Mouse (Mus musculus) WW6 (cell line): ENCODE results near the gene Kcnip1.

Experiments
- DNase-seq: peaks from one replicate; pipeline ENCODE4 v3.0.0-alpha.2; 2013; ENCODE audit warnings: low read depth, low spot score

Gene Kcnip1

DNA sequence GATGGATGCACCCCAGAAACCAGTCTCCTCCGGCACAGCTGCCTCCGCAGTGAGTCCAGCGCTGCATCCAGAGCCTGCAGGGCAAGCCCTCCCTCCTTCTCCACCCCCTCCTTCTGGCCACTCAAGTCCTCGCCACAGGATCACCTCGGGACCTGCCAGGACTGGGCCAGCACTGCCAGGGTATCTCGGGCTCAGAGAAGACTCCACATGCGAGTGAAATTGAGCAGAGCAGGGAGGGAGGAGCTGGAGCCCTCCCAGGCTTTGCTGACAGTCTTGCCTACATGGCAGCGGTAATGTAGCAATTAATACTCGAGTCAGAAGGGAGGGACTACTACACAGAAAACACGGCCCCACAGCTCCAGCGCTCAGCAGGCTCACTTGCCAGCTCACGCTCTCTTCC lies at the start of gene Kcnip1:
Kcnip1 (minus strand) TSS at position 215 of the 400 bp plus-strand sequence.
- DNase-seq, result no peak

DNA sequence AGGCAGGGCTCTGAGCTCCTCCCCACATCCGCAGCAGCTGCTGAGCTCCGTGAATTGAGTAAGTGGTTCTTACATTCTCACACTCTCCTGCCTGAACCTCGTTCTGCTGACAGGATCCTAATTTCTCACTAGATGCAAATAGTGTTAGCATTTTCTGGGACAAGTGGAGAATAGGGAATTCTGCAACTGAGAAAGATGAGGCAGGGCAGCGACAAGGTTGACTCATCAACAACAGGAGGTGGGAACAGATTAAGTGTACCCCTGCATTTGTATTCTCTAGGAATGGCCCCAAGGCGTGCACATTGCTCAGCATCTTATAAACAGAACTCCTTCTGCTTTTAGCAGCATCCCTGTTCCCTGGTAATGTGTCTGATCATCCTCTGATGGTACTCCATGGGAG lies 47.1 kb upstream of the Kcnip1 start:
- DNase-seq, result no peak

DNA sequence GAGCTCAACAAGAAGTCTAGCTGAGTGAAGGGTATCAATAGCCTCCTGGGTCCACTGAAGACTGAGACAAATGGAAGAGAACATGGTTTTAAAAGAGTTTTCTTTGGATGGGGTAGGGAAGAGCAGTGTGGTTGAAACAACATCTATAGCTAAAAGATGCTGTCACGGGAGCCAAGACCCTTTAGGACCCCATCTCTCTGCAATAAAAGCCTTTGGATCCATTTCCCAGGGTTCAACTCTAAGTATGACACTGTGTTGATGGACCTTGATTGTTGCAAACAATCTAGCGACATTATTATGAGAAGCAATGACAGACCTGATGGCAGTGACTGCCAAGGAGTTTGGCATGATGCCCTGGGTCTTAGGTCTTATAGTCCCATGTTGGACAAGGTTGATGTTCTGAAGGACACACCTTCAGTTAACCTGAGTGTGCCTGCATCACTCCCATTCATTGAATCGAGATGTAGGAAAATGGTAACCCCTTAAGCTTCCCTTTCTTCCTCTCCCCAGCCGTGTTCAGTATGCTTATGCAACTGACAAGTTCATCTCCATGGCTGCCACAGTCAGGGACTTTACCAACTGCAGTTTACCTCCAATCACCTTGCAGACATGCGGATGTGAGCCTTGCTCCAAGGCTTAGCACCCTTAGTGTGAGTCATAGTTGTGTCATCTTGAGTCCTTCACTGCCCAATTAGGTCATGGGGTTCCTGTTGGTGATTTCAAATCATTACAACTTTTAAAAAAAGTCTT lies 43.1 kb upstream of the Kcnip1 start:
- no peak for DNase-seq

DNA sequence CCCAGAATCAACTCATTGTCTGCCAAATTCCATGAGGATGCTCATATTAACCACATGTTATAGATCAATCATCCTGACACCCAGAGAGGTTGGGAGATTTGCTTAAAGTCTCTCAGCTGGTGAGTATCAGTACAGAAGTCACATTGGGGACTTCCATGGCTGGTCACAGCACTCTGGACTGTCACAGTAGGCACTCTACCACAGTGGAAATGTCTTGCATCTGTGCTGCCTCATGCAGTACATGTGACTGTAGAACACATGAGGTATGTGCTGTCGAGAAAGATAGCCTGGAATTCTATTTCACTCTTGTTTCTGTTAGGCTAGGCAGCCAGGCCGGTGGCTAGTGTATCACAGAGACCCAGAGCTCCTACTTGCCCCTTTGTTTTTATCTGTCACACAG lies 41.8 kb upstream of the Kcnip1 start:
- DNase-seq, result no peak

DNA sequence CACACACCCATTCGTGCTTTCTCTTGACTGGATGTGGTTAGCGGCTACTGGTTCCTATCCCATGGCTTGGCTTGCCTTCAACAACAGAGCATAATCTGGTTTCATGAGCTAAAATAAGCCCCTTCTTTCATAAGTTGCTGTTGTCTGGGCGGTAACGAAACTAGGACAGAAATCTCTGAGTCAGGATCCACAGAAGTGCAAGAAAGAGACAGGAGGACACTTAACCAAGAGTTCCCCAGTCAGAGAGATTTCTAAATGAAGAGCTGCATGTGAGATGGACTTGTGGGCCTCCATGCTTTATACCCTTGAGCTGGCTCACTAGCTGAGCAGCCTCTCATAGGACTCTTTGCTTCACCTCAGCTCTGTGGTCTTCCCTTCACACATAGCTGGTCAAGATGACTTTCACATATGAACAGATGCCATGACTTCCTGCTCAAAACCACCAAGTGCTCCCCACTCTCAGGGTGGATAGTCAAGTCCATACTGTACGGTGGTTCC lies 41.1 kb upstream of the Kcnip1 start:
- no peak for DNase-seq

DNA sequence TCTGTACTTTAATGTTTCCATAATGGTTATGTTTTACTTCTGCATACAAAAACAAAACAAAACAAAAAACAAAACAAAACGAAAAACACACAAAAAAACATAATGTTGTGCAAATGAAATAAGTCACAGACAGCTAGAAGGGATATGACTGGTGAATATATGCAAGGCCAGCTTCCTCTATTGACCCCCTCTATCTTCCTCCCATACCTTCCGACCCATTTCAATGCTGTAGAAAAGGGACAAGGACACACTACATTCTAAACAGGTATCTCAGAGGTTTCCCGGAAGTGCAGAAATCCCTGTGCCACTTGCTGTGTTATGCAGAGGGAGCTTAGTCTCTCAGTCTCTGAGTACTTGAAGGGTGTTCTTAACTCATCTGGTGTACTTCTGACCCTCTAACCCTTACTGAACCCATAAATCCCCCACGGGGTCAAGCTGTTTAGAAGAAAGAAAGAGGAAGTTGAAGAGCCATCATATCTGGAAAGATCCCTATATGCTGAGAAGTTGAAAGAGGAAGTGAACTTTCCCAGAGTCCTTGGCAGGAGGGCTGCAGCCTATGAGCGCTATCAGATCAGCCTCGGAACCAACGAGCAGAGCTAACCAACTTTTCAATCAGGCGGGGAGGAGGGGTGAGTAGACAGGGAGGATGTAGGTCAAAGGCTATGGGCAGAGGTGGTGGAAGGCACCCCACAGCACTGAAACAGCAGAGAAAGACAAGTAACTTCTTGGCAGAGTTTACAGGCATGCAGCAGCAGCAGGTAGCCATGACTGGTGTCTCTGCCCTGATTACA lies 38.3 kb upstream of the Kcnip1 start:
- DNase-seq, result no peak

DNA sequence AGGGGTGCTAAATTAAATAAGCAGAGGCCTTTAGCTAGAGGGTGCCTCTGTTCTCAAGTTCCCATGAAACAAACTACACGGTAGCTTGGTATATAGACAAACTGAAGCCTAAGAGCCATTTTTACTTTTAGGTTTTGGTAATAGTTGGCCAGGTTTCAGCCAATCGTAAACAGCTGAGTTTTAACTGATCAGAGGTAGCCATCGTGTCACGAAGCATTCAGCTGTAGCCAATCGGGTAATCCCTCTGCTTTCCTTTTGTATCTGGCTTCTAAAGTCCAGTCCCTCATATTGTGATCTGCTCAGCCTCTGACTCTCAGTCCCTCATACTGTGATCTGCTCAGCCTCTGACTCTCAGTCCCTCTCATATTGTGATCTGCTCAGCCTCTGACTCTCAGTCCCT lies 36.7 kb upstream of the Kcnip1 start:
- no peak for DNase-seq

DNA sequence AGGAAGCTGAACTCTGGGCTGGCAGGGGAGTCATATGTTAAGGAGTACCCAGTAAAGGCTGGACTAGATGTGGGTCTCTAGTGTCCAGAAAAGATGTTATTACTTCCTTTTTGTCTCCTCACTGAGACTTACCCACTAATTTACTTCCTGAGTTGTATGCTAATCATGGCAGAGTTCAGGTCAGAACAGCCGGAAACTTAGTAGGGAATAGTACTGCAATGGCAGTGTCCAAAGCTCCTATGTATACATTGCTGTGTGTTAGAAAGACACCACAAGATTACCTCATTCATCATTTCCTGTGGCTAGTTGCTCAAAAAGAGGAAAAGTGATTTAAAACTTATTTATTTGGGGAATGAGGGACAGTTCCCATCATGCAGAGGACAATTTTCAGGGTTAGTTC lies 32.1 kb upstream of the Kcnip1 start:
- DNase-seq, result no peak

DNA sequence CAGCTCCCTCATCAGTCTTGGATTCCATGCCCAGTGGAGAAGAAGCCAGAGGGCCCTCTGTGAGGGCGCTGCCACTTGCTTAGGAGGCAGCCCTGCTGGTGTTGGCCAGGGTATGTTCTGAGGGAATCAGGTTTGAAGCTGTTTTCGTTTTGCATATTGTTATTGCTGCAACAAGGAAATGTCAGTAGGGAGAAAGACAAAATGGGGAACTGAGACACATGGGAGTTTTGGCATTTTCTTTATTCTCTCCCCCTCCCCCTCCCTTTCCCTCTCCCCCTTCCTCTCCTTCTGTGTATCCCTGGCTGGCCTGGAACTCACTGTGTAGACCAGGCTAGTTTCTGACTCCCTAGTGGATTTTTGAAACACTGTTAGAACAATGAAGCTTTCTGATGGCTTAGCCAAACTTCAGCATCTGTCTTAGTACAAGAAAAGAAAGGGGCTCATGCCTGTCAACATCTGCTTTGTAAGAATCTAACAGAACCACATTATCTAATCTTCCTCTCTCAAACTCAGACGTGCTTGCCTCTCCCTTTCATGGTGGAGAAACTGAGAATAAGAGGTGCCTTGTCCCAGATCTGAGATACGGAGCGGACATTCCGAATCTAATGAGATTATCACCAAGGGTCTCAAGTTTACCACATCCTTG lies 19.2 kb upstream of the Kcnip1 start:
- DNase-seq, result no peak

DNA sequence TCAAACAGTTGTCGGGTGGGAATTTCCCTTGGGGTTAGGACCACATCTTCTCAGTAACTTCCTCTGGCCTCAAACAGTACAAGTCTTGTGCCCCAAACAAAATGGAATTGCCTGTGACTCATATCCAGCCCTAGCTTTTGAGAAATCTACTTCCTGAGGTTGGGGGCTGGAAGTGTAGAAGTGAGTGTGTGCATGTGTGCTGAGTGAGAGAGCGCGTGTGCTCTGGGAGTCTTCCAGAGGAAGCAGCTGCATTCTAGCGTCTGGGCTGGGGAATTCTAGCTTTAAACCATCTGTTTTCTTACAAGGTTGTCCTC lies 17.9 kb upstream of the Kcnip1 start:
- DNase-seq, result no peak

DNA sequence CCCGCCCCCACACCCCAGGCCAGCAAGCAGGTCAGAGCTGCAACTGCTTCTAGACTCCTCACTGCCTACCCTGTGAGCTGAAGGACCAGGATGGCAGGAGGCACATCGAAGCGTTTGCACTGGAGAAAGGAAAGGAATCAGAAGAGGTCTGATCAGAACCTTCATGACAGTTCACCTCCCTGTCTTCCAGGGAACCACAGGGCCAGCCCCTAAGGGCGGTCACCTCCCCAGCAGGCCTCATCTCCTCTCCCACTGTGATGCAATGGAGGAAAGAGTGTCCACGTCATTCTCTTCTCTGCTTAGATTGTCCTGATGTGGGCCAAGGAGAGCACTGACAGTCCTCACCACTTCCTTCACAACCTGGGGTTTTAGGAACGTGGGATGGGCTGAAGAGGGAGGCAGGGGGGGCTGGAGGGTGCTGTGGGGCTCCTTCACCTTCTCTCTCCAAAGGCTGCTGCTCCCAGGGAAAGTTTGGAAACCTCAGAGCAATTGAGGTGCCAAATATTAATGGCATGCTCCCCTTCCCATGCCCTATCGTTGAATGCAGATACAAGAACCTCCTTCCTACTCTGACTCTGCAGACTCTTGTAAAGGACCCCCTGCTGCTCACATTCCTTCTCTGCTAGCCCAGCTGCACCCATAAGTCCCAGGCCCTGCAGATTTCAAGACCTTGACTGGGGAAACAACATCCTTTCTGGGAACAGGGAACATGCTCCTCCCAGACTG lies 17.3 kb upstream of the Kcnip1 start:
- DNase-seq, result no peak

DNA sequence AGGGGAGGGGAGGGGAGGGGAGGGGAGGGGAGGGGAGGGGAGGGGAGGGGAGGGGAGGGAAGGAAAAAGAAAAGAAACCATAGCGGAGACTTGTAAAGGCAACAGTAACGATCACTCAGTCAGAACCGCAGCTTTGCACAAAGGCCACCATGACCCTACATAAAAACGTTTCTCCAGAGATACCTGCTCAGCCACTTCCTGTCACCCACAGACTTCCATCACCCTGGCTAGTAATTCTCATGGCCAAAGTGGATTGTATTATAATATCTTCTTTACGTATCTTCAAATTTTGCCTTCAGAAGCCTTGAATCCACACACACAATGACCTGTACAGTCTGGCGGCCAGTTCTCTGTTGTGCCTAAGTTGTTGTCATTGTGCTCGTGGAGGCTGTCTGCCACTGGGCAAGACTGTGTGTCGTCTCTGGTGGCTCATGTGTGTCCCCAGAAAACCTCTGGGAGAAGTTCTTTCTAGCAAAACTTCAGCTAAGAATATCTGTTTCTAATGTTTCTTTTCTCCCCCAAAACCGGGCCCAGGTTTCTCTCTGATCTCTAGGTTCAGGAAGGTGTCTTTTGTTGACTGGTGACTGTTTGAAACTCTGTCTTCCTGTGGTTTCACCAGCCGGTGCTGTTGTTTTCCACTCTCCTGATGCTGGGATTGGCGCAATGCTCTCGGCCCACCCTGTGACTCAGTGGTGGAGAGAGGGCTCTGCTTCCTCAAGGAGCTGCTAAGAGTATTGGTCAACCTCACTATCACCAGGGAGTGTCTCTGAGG lies 16.6 kb upstream of the Kcnip1 start:
- DNase-seq, result no peak

DNA sequence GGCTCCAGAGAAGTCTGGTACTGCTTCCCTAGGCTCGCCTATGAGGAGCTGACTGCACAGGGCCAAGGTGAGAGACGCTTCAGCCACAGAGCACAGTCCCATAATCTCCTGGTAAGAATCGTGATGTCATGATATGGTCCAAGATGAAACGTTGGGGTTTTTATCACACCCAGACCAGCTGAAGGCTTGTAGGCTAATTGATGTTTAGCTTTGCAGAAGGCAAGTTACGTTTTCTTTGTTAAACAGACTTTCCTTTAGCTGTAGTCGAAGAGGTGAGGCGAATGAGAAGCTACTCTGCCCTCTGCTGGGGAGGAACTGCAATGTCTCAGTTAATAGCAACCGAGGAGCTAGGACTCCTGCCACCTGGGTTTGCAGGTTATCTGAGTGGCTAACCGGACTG lies 15.8 kb upstream of the Kcnip1 start:
- DNase-seq, result peak; percentile 24

DNA sequence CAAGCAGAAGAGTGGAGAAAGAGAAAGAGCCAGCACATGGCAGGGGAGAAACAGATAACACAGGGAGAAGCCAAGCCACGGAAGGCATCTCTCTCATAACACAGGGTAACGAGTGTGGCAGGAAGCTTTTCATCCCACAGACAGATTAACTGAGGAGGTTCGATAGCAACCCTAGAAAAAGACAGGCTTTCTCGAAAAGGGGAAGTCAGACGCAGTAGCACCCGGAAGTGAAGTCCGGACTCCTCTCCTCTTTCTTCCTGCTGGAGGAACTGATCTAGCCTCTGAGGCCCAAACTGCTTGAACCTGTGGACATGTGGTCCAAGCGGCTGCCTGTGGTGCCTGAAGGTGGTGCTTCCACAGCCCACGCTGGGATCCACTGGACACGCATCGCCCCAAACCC lies 15.3 kb upstream of the Kcnip1 start:
- DNase-seq, result no peak

DNA sequence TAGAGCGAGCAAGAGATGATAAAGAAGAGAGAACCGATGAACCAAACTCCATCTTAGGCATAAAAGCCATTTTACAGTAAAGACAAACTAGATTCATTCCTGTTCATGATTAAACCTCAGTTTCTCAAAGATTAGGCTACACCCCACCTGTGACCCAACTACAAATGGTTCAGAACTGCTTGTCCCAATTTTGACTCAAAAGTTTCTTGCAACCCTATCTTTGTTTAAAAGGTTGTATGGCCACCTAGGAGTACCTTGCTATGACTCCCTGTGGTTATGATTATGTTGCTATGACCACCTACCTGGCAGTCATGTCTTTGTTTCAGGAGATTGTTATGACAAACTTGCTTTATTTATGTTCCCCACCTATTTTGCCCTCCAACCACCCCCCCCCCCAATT lies 14.7 kb upstream of the Kcnip1 start:
- no peak for DNase-seq

DNA sequence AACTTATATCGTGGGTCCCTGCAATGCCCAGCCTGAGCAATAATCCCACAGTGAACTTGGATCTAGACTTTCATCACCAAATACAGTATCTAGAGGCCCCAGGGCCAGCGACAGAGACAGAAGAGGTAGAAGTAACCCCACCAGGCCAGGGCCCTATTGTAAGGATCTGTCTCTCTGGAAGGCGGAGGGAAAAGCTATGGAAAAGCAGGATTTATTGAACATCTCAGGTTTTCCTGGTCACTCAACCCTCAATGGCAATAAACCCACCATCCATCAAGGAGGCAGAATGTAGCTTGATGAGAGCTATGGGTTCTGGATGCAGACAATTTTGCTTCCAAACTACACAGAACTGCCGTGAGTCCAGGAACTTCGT lies 9.6 kb upstream of the Kcnip1 start:
- DNase-seq, result no peak

DNA sequence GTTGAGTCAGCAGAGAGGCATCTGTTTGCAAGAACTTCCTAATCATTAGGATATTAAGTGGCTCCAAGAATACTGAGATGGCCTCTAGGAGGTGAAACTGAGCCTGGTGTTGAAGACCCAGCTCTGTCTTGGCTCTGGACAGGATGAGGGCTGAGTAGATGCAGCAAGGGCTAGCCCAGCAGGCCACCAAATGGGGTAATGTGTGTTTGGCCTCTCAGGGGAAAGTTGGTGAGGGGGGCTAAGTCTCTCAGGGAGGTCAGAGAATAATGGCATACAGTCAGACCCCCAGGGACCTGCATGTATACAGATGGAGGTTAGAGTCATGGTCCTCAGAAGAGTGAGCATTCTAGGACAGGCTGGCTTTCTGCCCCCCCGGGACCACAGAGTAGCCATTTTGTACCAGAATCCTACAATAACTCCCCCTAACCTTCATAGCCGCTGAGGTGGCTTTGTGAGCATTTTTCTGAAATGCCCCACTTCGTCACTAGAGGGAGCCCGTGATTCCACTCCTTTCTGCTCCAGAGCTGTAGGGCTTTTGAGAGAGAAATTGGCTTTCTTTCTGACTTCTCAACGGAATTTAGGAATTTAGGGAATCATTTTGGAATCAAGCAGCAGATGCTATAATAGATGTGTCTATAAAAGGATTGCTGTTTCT lies 9.1 kb upstream of the Kcnip1 start:
- DNase-seq, result peak; percentile 31

DNA sequence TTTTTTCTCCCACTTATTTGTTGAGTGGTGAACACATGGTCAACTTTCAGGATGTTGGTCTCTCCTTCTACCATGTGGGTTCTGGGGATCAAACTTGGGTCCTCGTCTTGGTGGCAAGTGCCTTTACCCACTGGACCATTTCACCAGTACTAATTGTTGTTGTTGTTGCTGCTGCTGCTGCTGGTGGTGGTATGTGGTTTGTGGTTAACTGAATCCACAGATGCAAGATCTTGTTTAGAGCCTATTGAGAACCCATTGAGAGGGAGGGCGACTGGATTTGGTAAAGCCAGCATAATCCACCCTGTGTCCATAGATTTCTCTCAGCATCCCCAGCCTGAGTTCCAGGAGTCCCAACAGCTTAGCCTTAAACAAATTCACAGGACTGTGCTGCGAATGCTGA lies 7.5 kb upstream of the Kcnip1 start:
- no peak for DNase-seq

DNA sequence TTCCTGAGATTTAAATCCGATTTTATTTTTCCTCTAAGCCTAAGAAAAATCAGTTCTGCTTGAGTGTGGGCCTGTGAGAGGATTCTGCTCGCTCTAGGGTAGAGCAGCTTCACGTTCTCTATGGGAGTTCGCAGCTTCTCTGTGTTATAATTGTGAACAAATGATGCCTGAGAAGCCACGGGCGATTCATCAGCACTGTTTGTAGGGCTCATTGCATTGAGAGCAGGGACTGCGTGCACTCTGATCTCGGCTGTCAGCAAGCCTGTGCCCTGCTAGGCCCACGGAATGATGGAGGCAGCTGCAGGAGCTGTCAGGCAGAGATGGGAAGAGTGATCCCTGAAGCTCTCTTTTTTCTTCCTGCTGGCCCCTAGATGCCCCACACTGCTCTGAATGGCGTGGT lies 5.3 kb upstream of the Kcnip1 start:
- DNase-seq, result no peak

DNA sequence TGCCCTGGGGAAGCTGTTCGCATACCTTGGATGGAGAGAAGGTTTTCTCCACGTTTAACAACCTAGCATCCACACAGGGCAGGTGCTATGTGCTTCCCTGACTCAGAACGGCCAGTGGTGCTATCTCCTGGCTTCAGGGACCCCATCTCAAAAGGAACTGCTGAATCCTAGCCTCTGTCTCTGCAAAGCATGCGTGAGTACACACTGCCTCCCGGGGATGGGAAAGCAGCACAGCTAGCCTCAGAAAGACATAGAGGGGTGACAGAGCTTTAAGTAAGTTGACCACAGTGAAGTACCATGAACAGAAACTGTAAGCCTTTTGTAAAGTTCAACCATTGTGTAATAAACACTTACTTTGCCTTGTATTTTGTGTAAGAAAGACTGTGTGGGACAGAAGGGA lies 544 bp upstream of the Kcnip1 start:
- DNase-seq, result no peak

DNA sequence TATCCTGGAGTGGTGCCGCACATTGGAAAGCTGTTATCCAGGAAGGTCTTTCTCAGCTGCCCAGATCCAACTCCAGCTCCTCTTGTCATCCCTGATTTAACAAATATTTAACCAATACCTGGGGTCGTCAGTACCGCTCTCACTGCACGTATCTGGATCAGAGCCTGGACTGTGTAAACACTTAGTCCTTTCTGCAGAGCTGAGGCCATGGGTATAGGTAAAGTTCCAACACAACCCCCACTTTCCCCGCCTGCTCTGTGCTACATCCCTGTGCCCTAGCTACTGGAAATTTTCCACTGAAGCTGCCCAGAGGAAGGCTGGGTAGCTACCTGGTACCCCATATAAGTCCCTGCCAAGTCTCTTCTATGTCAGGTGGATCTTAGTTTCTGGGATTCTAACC lies 3.0 kb downstream of the Kcnip1 start:
- DNase-seq, result no peak
